Comparison of ENCODE assay signal across 8 mouse cellular contexts in the genomic region with DNA sequence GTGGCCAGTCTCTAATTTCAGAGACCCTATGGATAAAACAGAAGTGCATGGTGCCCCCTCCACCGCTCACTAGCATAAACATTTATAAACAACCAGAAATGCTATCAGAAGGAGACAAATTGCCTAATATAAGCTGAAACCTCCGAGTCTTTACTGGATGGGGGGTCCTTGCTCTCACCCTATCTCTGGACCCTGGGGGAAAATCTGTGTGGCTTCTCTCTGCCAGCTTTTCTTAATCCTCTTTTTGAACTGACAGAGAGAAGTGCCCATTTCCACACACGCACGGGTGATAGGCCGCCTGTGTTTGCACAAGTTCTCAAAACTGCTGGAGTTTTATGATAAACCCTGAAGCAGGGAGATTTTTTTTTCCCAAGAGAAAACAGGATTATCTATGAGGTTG. TPM values are rescaled to one million over a fixed set of nuclear protein-coding genes. Genes with fewer than 3 reads are reported as not detected.
DNase-seq lines count a peak whose midpoint lies in the region; ATAC-seq and TF ChIP-seq lines count a peak whose summit lies in the region.
"Had no signal": no experiment of that assay in that cellular context is flagged by ENCODE, and none has a peak within 500 bp of the region (broad histone marks: within the 10 kb centered on the region; RNA-seq: fewer than 3 reads in every experiment).

No protein-coding gene starts in this region.

- H3K4me3 ChIP-seq in lung, embryonic 14.5 days (ENCODE audit: low read depth, low read length), result peak overlapping the region; percentile 75
- H3K4me3 ChIP-seq in forebrain, postnatal 0 days (ENCODE audit: low read depth, low read length), result peak overlapping the region; percentile 82
- peak overlapping the region; percentile 67 for H3K4me3 ChIP-seq in liver, embryonic 16.5 days (ENCODE audit: low read depth, low read length)

- no peaks in the 10 kb centered on the region for H3K9me3 ChIP-seq in lung, embryonic 14.5 days (ENCODE audit: low read depth, low read length)
- no peaks in the 10 kb centered on the region for H3K9me3 ChIP-seq in forebrain, postnatal 0 days (ENCODE audit: low read length)
- H3K9me3 ChIP-seq in liver, embryonic 16.5 days (replicated peaks; ENCODE audit: control insufficient read depth, low read length), result no peaks in the 10 kb centered on the region

- WGBS in lung, embryonic 14.5 days, result 4% methylated on average over 5 of the region's 5 CpGs
- 20% methylated on average over 5 of the region's 5 CpGs for WGBS in forebrain, postnatal 0 days
- 17% methylated on average over 5 of the region's 5 CpGs for WGBS in liver, embryonic 16.5 days (ENCODE audit: insufficient replicate concordance)

- TF ChIP-seq CTCF in lung, embryonic 14.5 days (IDR thresholded peaks at IDR 0.05; ENCODE audit: low read depth), result no peak
- TF ChIP-seq CTCF in forebrain, postnatal 0 days (IDR thresholded peaks at IDR 0.05; ENCODE audit: low read depth), result no peak

- no peaks in the 10 kb centered on the region for H3K27me3 ChIP-seq in lung, embryonic 14.5 days (ENCODE audit: insufficient read depth, low read length)
- H3K27me3 ChIP-seq in forebrain, postnatal 0 days (ENCODE audit: insufficient read depth, low read length), result no peaks in the 10 kb centered on the region
- H3K27me3 ChIP-seq in liver, embryonic 16.5 days (ENCODE audit: control insufficient read depth, insufficient read depth, low read depth, low read length), result peaks cover 42% of the 10 kb centered on the region

- ATAC-seq in lung, embryonic 14.5 days (ENCODE audit: insufficient read depth), result no peak
- no peak for ATAC-seq in forebrain, postnatal 0 days
- ATAC-seq in liver, embryonic 16.5 days (ENCODE audit: low read depth), result no peak
- no peak for ATAC-seq in megakaryocyte, adult 5-6 weeks (ENCODE audit: poor library complexity, severe bottlenecking)

- peak overlapping the region; percentile 82 for H3K4me2 ChIP-seq in lung, embryonic 14.5 days
- peak overlapping the region; percentile 67 for H3K4me2 ChIP-seq in forebrain, postnatal 0 days (ENCODE audit: low read depth)
- peak overlapping the region; percentile 55 for H3K4me2 ChIP-seq in liver, embryonic 16.5 days (ENCODE audit: low read depth, low read length)

- peak overlapping the region; percentile 89 for H3K9ac ChIP-seq in lung, embryonic 14.5 days
- peak overlapping the region; percentile 34 for H3K9ac ChIP-seq in forebrain, postnatal 0 days
- peak overlapping the region; percentile 61 for H3K9ac ChIP-seq in liver, embryonic 16.5 days (ENCODE audit: low read depth, low read length)

- H3K36me3 ChIP-seq in lung, embryonic 14.5 days (ENCODE audit: insufficient read depth), result peaks cover 32% of the 10 kb centered on the region
- H3K36me3 ChIP-seq in forebrain, postnatal 0 days (ENCODE audit: insufficient read depth), result peaks cover 15% of the 10 kb centered on the region; the same call in 1 of the 2 replicates
- H3K36me3 ChIP-seq in liver, embryonic 16.5 days (ENCODE audit: control insufficient read depth, insufficient read depth), result no peaks in the 10 kb centered on the region

- DNase-seq in lung, embryonic 14.5 days, result peak; percentile 45
- no peak for DNase-seq in lung, postnatal 25 days (ENCODE audit: low spot score)
- DNase-seq in forebrain, postnatal 0 days, result no peak
- DNase-seq in yolk sac, embryonic 10.5 days (ENCODE audit: low spot score), result peak; percentile 26
- no peak for DNase-seq in MN1 (ENCODE audit: low spot score)

- H3K27ac ChIP-seq in lung, embryonic 14.5 days (ENCODE audit: low read depth), result peak overlapping the region; percentile 89
- H3K27ac ChIP-seq in forebrain, postnatal 0 days (ENCODE audit: low read depth, low read length), result no peak overlapping the region
- peak overlapping the region; percentile 64 for H3K27ac ChIP-seq in liver, embryonic 16.5 days (ENCODE audit: low read length)
- H3K27ac ChIP-seq: macrophage had no signal

- H3K4me1 ChIP-seq in lung, embryonic 14.5 days (ENCODE audit: insufficient read depth), result peaks cover 24% of the 10 kb centered on the region
- peaks cover 11% of the 10 kb centered on the region for H3K4me1 ChIP-seq in forebrain, postnatal 0 days (ENCODE audit: insufficient read depth)
- H3K4me1 ChIP-seq in liver, embryonic 16.5 days (ENCODE audit: control insufficient read depth, low read depth, low read length), result peaks cover 3% of the 10 kb centered on the region; the same call in 1 of the 2 replicates

RNA-seq across cellular contexts. Expression of gene Rhou, which starts 1.0 kb away (rescaled TPM):
- 12.3 and 12.9 TPM in 2 replicates for polyA plus RNA-seq in lung, embryonic 14.5 days (2014; fragmentation: Nextera tagmentation; extraction: Ambion mirVana)
- total RNA-seq in forebrain, postnatal 0 days (2014; rRNA removed), result 41.1 and 52.5 TPM in 2 replicates
- polyA plus RNA-seq in forebrain, postnatal 0 days (2015; fragmentation: Nextera tagmentation; extraction: Ambion mirVana), result 7.6 and 10.5 TPM in 2 replicates
- 1.5 and 1.8 TPM in 2 replicates for polyA plus RNA-seq in liver, embryonic 16.5 days (2015; fragmentation: Nextera tagmentation; extraction: Ambion mirVana)
- 24.1 and 26.5 TPM in 2 replicates for total RNA-seq in megakaryocyte, adult 5-6 weeks (2015)
- 15.0 and 18.6 TPM in 2 replicates for total RNA-seq in megakaryocyte, adult 5-6 weeks (2017)

Comparison
In these comparisons a context has a peak if more than half of its experiments do, and no peak if none do; other contexts are left out.
1. DNase-seq: peak in lung, embryonic 14.5 days (single experiment) and yolk sac, embryonic 10.5 days (single experiment); none in lung, postnatal 25 days (single experiment), forebrain, postnatal 0 days (single experiment) and MN1 (single experiment).
2. H3K9ac ChIP-seq: peak in every context shown above with its lines; median percentile 89 in lung, embryonic 14.5 days; 61 in liver, embryonic 16.5 days; 34 in forebrain, postnatal 0 days.
3. Peak in every context shown above with its lines, with median percentiles within 50 percentile points of each other: H3K4me2 ChIP-seq and H3K4me3 ChIP-seq.